Mouse (Mus musculus): ENCODE data around the gene Rora.

Gene Rora

DNA sequence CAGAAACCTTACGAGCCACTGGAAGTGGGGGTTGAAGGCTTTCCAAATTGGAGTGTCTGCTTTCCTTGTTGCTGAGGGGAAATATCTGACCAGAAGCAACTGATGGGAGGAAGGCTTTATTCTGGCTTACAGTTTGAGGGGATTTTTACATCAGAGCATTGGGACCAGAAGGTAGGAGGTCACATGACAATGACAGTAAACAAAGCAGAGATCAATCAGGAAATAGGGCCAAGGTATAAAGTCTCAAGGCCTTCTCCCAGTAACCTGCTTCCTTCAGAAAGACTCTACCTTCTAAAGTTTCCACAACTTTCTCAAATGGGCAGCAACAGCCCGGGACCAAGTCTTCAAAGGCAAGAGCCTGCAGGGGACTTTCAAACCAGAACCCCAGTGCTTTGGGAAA lies 34.6 kb downstream of the Rora start:
- no peak for DNase-seq (ENCODE audit: low spot score in 2 of 2)

DNA sequence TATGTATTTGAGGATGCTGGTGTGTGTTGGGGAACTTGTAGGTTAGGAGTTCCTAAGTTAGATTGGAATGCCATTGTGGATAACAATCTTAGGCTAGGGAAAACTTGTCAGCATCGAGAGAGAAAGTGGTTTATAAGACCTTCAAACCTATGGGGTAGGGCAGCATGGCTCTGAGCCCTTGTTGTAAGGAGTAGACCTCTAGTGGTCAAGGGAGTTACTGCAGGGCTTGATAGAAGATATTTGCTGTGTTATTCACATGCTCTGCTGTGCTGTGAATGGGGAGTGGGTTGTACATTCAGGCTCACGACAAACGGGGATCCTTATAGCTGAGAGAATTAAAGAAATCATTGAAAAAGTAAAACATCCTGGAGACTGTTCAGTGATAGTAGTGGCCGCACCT lies 35.8 kb downstream of the Rora start:
- peak in 1 of 2 experiments; percentile 68 for DNase-seq (ENCODE audit: low spot score in 2 of 2)

DNA sequence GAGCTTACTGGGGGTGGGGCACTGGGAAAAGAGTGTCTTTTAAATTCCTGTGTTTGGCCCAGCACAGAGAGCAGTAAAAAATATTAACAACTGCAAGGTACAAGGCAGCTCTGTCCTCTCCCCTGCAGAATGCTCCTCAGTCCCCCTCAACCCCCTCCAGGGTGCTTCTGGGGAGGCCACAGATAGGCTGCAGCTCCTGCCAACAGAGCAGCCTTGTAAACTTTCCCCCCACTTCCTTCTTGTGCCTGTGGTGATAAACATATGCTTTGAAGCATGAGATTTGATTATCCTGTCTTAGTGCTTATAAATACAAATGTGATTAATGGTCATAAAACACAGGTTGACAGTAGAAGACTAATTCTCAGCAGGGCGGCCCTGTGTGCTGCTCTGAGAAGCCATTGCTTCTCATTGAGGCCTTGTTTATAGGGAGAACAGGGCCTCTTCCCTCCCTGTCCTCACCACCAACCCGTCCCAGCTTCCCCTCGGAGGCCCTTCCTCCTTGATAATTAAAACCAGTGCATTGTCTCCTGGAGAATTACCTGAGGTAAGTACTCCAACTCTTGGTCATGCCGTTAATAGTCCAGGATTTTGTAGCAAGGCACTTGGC lies 41.4 kb downstream of the Rora start:
- DNase-seq (ENCODE audit: low spot score in 2 of 2): no peak

DNA sequence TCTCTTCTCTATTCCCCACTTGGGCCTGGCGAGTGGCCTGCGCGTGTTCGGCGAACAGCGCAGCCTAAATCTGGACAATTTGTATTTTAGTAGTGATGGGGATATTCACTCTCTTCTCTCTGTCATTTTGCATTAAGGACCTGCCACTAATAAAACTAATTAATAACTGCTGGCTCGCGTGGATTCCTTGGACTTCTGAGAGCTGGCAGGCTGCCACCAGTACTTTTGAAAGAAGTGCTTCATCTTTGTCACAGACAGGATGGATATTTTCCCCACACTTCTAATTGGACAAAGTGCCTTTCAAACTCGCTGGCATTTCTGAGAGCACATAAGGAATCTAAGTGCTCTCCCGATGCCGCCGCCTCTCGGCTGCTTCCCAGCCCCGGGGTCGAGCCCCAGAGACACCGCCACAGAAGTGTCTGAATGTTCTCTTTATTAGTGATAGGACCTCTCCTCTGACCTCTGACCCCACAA lies 41.9 kb downstream of the Rora start:
- no peak for DNase-seq (ENCODE audit: low spot score in 2 of 2)

DNA sequence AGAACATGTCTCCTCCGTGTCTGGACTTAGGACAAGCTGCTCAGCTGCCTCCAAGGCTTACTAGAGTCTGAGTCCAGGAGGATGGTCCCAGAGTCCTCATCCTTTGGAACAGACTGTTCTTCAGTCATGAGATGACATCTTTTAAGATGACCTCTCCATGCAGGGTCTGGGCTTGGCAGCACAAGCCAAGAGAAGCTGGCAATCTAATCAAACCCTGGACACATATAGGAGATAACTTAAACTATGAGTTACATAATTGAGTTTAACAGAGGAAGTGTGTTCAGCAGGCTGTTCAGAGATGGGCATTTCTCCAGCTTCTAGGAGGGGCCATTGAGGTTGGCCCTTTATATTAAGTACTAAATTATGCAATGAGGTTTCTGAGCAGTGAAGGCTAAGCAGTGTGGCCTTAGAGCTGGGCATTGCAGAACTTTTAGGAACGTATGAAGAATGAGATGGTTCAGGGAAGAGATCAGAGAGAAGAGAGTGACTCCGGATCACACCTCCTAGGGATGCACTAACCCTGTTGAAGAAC lies 42.9 kb downstream of the Rora start:
- no peak for DNase-seq (ENCODE audit: low spot score in 2 of 2)

DNA sequence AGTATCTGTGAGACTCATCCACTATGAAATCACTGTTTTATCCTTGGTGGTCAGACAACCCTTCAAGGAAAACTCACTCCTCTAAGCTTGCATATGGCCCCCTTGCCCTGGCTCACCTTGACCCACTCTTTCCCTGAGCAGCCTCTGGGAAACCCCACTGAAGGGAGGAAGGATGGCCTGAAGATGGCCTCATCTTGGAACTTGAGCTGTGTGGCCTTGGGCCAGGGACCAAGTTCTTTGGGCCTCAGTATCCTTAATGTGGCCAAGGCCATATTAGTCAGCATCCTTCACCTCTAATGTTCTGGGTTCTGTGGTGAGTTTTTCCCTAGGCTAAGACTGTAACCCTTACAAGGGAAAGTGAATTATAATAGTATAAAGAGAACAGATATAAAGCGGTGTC lies 45.8 kb downstream of the Rora start:
- DNase-seq (ENCODE audit: low spot score in 2 of 2): no peak

DNA sequence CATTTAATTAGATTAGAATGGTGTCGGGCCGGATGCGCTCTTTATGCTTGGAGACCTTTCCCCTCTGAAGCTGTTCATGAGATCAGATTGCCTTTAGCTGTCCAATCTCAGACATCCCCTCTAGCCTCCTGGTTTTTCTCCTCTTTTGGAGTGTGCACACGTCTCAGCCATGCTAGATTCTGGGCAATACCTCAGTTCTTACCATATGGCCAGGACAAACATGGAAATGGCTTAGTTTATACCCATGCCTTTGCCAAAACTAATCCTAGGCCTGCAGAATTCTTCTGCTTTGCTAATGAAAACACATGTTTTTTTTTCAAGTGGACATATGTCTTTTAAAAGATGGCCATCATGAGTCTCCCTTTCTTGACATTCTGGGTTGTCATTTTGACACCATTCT lies 46.3 kb downstream of the Rora start:
- DNase-seq (ENCODE audit: low spot score in 2 of 2): no peak

DNA sequence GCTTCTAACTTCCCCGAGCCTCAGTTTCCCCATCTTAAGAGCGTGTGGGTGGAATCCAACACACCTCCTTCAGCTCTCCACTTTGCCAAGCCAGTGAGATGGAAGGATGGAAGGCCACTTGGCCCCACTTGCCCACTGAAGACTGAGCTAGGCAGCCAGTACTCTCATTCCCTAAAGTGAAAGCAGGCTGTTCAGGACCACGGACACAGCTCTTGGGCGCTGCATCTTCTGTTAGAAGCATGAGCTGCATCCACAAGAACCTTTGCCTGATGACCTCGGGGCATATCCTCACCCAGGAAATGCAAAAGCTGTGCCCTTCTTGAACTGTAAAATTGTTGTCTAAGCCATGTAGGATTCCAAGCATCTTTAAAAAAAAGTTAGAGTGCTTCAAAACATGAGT lies 54.0 kb downstream of the Rora start:
- no peak for DNase-seq (ENCODE audit: low spot score in 2 of 2)

DNA sequence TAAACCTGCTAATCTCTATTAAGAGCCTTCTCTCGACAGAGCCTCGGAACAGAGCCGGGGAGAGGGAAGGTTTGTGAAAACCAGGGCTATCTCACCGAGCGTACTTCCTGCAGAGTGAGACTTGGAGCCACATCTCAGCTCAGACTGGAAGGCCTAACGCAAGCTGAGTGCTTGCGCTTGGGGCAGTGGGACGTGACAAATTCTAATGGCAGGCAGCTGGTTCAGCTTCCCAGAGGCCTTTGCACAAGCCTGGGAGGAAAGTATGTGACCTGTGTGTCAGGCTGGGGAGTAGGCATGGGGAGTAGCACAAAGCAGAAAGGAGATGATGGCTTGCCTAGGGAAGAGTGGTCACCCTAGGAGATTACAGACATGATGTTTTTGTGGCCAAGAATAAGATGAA lies 55.6 kb downstream of the Rora start:
- no peak for DNase-seq (ENCODE audit: low spot score in 2 of 2)

DNA sequence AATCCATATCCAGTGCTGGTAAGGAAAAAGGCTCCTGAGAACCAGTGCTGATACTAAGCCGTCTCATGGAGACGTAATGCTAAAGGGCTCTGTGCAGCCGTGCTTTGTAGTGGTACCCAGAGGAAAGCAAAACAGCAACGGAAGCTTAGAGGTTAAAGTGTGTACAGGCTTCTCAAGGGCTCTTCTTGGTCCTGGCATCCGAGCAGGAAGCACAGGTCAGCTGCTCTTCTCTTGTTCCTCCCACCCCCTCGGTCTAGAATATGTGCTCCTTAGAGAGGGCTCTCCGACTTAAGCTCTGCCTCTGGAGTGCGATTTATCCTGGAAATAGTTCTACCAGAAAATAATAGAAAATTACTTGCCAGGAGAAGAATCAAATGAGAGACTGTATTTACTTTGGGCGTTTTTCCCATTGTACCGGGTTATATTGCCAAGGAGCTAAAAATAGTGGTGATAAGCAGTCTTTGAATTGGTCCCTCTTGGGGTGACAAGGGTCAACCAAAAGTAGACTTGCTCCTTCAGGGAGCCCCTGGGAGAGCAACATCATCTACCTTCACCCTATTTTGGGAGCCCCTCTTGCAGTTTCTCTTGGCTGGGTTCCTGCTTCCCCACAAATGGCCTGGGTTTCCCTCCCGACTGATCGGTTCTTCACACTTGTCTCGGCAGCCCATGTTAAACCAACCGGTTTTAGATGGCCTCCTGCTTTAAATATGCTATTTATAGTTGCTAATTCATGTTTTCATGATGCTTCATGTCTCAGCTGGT lies 57.5 kb downstream of the Rora start:
- no peak for DNase-seq (ENCODE audit: low spot score in 2 of 2)

DNA sequence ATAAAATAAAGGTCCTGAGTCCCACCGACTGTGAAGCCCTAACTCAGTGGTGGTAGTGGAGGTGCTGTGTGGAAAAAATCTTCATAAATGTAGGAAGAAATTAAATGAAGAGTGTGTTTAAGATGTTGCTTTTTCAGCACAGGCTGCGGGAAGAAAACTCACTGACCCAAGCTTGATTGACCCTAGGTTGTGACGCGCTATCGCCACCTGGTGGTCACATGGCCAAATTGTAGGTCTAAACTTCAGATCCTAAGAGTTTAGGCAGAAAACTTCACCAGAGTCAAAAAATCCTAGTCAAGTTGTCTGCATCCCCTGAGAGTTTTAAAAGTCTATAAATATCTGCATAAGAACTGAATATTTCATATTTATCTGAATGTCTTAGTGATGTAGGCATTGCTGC lies 63.4 kb downstream of the Rora start:
- peak in 1 of 2 experiments; percentile 48 for DNase-seq (ENCODE audit: low spot score in 2 of 2)

DNA sequence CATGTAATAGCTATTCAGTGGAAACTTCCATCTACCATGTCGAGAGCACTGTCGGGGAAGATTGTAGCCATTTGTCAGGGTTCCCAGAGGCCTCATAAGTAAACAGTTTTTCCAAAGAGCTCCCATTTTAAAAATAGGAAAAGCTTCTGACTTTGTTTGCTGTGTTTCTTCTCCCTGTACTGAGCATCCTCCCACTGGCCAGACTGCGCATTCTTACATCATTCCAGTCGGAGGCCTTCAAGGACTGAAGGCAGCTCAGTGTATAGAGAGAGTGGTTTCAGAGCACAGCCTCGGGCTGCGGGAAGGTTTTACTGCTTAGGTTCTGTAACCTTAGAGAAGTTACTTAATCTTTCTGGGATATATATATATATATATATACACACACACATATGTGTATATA lies 64.8 kb downstream of the Rora start:
- no peak for DNase-seq (ENCODE audit: low spot score in 2 of 2)

DNA sequence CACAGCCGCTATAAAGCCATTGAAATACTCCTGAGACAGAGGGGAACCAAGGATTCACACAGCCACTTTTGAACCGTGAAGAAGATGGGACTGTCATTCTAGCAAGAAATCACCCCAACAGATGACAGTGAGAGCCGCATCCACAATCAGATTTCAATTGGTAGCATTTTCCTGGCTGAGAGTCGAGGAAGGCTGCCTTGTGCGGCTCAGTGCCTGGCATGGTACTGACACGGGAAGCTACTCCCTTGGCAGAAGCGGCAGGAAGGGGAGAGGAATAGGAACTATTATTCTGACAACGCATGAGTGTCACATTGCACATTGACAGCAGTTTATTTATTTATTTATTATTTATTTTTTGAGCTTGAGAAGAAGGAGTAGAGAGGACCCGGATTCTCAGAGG lies 65.7 kb downstream of the Rora start:
- DNase-seq (ENCODE audit: low spot score in 2 of 2): no peak

DNA sequence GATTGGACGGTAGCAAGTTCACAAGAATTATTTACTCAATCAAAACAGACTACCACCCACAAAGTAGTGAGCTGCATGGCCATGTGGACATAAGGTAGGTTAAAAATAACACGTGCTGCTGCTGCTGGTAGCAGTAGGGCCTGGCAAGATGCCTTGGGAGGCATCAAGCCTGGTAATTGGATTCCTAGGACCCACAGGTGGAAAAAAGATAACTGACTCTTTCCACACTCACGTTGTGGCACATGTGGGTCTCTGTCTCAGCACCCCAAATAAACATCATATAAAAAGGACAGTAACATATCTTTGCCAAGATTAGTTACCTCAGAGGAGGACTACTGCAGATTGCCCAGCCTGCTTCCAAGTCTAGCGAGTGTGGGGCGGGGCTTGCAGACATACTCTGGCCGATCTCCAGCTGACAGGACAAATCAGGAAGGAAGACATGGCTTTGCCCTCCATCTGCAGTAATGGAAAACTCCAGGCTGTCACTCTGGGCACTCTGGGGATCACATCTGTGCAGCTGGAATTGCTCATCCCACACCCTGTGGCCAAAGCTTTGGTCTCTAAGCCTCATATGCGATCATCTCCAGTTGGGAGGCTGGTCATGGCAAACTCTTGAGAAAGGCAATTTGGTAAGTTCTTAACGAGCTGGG lies 71.2 kb downstream of the Rora start:
- peak; percentile 15 to 42 for DNase-seq (ENCODE audit: low spot score in 2 of 2)

DNA sequence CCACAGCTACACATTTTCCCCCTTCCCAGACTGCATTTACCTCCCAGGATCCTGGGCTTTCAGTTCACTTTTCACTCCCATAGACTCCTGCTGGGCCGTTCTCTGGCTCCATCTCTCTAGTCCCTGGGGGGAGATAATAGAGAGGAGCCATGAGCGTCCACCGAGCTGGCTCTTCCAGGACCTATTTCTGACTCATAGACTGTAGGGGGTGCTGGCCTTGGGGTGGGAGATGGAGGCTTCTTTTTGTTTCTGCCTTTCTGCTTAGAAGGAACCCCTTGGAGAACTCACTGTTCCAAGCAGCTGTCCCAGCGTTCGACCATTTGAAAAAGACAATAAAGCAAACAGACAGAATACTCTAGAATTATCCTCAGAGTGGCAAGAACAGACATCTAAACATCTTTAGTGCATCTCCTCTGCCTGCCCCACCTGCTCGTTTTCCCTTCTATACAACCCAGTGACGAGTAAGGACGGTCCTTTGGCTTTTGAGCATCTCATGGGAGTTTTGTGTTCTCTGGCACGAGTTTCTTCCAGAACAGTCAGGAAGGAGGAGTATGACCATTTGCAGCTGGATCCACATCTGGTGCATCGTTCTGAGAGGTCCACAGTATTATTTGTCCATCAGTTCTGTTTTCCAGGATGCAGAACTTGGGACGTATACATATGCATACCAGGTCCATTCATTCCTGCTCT lies 73.7 kb downstream of the Rora start:
- DNase-seq (ENCODE audit: low spot score in 2 of 2): no peak

DNA sequence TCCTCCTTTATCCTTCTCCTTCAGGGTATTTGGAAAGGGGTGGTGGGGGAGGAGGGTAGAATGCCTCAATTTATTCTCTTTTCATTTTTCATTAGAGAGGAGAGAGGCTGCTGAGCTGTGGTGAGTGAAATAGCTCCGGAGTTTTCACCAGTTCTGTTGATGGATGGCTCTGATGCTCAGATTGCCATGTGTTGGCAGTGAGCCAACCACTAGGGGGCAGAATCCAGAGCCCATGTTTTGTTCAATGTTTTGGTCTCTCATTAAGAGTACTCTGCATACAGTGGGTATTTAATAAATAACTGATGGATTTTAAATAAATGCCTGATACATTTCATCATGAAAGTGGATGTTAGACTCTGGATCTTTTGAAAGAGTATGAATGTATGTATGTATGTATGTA lies 77.9 kb downstream of the Rora start:
- no peak for DNase-seq (ENCODE audit: low spot score in 2 of 2)

DNA sequence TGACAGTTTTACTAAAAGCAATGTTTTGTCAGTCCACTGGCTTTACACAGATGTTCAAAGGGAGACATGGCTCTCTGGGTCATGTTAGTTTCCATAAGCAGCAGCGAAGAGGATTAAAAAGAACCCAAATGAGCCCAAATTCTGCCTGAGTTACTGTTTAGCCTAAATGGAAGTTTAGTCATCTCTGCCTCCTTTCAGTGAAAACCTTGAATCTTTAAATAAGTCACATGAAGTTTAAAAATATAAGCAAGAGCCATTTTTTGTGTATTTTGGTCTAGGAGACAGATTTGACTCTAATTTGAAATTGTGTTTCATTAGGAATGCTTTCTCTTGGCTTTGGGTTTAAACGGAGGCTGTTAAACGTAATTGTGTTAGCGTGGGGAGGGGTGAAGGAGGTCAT lies 79.3 kb downstream of the Rora start:
- no peak for DNase-seq (ENCODE audit: low spot score in 2 of 2)

DNA sequence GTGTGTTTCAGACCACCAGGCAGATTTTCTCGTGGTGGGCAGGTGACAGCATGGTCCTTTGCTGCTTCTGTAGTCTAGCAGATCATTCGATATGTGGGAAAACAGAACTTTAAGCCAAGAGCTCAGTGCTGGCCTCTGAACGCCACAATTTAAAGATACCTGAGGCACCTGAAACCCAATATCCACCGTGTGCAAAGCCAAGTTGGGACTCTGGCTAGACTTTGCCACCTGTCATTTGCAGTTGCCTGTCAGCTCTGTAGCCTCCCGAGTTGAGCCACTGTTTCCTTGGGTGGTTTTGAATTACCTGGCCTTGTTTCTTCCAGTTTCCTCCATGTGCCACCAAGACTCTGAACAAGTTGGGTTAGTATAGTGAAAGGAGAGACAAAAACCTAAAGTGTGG lies 82.3 kb downstream of the Rora start:
- DNase-seq (ENCODE audit: low spot score in 2 of 2): no peak

DNA sequence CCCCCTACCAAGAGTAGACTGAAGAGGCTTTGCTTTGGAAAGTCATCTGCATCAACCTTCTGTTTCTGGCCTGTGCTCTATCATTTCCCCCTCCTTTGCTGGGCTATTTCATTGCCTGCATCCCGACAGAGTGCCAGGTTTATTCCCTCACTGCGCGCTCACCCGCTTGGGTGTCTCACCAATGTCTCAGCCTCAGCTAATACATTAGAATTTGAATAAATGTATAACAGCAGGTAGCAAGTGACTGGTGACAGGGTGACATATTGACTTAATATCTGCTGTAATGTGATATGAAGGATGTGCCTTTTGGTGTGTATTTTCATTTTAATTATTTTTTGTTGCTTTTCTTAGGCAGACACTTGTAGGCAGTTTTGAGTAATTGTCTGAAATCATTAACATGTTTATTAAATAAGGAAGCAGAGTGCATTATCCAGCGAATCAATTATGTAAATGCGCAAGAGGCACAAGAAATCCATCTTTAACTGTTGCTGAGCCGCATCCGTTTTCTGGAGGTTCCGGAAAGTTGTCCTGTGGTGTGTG lies 83.7 kb downstream of the Rora start:
- DNase-seq (ENCODE audit: low spot score in 2 of 2): no peak

DNA sequence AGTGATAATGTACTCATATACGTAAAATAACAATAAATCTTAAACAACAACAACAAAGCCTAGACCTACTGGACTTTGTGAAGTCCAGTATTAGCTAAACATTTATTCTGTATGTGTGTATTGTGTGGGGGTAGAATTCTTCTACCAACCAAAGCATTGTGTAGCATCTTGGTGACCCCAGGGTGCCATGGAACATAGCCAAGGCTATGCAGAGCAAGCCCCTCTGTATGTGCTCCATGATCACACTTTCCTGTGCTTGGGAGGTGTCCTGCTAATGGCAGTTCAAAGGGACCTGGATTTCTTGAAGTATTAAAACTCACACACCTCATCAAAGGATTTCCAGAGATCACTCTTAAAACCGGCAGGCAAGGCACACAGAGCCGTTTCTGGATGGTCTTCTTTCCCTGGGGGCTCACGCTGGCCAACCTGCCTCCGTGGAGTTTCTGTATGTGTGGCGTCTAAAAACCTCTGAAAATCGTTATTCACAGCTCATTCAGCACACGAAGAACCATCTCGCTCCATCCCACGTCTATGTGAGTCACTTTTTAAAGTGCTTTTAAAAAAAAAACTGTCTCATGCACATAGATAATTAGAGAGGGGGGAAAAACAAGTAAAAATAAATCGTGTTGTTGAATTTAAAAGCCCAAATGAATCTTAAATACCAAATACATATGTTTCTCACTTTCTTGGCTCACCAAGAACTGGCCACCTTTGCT lies 92.5 kb downstream of the Rora start:
- DNase-seq (ENCODE audit: low spot score in 2 of 2): no peak

DNA sequence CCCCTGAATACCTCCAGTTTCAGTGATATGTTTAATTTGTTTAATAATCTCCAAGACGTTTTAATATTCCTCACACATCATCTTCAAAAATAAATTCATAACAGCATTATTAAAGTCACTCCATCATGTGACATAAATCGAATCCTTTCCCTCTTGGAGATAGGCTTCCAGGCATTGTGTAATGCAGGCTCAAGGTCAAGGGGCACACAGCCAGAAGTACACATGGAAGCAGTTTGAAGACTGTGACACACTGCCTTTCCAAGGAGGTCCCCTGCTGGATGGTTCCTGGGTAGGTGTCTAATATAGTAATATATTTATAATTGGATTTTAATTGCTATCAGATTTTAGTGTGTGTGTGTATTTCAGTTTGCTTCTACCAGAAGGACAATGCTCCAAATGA lies 103.4 kb downstream of the Rora start:
- DNase-seq (ENCODE audit: low spot score in 2 of 2): no peak

Measured in left cerebral cortex, adult 9 months (tissue).